Mouse (Mus musculus): ENCODE measurements around the gene Wdr35. TPM values are rescaled to one million over a fixed set of nuclear protein-coding genes. Genes with fewer than 3 reads are reported as not detected.

Wdr35 gene
- polyA plus RNA-seq, 1 experiment: 0.23 TPM

DNA sequence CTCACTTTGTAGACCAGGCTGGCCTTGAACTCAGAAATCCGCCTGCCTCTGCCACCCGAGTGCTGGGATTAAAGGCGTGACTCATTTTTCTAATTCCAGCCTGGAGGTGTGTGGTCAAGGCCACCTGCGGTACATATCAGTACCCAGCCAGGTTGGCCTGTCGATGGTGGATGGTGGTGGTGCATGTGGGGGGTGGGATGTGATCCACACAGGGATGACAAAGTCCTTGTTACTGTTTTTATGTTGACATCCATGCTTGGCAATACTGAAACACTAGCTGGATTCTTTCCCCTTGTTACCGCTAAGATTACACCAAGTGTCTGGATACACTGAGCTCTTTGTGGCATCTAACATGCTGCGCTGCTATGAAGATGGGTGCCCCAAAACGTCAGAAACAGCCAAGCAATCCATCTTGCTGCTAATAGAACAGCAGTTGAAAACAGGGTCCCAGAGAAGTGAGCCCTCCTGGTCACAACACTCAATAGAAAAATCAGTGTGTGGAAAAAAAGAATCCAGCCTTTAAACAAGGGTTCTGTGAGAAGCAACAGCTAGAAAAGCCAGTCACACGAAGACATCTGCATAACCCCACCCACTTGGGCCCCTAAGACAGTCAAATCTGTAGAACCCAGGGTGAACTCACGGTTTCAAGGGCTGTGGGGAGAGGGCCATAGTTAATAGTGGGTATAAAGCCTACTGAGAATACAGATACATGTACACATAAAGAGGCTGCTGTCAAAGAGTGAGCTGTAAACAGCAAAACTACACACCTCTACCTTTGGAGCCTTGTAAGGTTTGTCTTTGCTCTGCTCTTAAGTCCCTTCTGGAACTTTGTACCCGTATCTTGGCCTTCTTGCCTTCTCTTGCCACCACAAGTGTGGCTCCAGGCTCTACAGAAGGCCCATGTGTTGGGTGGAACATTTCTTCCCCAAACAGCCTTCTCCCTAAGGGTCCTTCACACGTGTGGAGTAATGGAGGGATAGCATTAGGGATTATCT is 33.4 kb upstream of the Wdr35 start:
- H3K27ac ChIP-seq (ENCODE audit: insufficient read depth, low read depth, low read length): no peak overlapping the region
- no peaks in the 10 kb centered on the region for H3K4me1 ChIP-seq (ENCODE audit: control insufficient read depth, insufficient read depth, insufficient read length, low read length)
- TF ChIP-seq POLR2A (IDR thresholded peaks at IDR 0.05; ENCODE audit: low read depth, low read length): no peak
- no peak for TF ChIP-seq CTCF (IDR thresholded peaks at IDR 0.05; ENCODE audit: extremely low read depth, insufficient read length, insufficient replicate concordance, low read depth, low read length)
- peaks cover 34% of the 10 kb centered on the region for H3K36me3 ChIP-seq (ENCODE audit: control insufficient read depth, insufficient read depth, low read length)
- no peak overlapping the region for H3K4me3 ChIP-seq (ENCODE audit: low read depth, low read length)
- no peaks in the 10 kb centered on the region for H3K27me3 ChIP-seq (ENCODE audit: control insufficient read depth, insufficient read depth, low read length)
- WGBS: 64% methylated on average over 12 of the region's 12 CpGs

DNA sequence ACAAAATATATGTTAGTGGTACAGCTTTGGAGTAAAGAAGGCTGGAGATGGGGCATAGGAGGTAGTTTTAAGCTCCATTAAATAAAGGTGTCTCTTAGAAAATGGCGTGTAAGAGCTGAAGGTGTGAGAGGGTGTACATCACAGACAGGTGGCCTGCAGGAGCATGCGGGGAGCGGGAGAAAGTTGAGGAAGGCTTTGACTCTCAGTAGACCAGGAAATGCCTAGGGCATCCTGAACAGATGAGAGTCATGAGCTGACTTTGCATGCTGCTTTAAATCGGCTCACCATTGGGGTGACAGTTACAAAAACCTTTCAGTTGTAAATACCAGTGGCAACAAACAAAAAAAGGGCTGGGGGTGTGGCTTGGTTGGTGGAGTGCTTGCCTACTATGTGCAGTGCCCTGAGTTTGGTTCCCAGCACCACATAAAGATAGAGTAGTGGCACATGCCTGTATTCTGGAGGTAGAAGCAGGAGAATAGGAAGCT is 32.5 kb upstream of the Wdr35 start:
- WGBS: 69% methylated on average over 4 of the region's 4 CpGs
- TF ChIP-seq POLR2A (IDR thresholded peaks at IDR 0.05; ENCODE audit: low read depth, low read length) (no peak), CTCF (IDR thresholded peaks at IDR 0.05; ENCODE audit: extremely low read depth, insufficient read length, insufficient replicate concordance, low read depth, low read length) (no peak)
- H3K4me1 ChIP-seq (ENCODE audit: control insufficient read depth, insufficient read depth, insufficient read length, low read length): no peaks in the 10 kb centered on the region
- H3K4me3 ChIP-seq (ENCODE audit: low read depth, low read length): no peak overlapping the region
- H3K36me3 ChIP-seq (ENCODE audit: control insufficient read depth, insufficient read depth, low read length): peaks cover 26% of the 10 kb centered on the region
- H3K27me3 ChIP-seq (ENCODE audit: control insufficient read depth, insufficient read depth, low read length): no peaks in the 10 kb centered on the region
- no peak overlapping the region for H3K27ac ChIP-seq (ENCODE audit: insufficient read depth, low read depth, low read length)

GRCm38 (mm10) chr12:8941699-8942392 is 31.8 kb upstream of the Wdr35 start:
- H3K36me3 ChIP-seq (ENCODE audit: control insufficient read depth, insufficient read depth, low read length): peaks cover 20% of the 10 kb centered on the region
- no peak overlapping the region for H3K27ac ChIP-seq (ENCODE audit: insufficient read depth, low read depth, low read length)
- no peak overlapping the region for H3K4me3 ChIP-seq (ENCODE audit: low read depth, low read length)
- H3K27me3 ChIP-seq (ENCODE audit: control insufficient read depth, insufficient read depth, low read length): no peaks in the 10 kb centered on the region
- TF ChIP-seq POLR2A (IDR thresholded peaks at IDR 0.05; ENCODE audit: low read depth, low read length) (no peak), CTCF (IDR thresholded peaks at IDR 0.05; ENCODE audit: extremely low read depth, insufficient read length, insufficient replicate concordance, low read depth, low read length) (no peak)
- no peaks in the 10 kb centered on the region for H3K4me1 ChIP-seq (ENCODE audit: control insufficient read depth, insufficient read depth, insufficient read length, low read length)
- WGBS: 41% methylated on average over 4 of the region's 4 CpGs

DNA sequence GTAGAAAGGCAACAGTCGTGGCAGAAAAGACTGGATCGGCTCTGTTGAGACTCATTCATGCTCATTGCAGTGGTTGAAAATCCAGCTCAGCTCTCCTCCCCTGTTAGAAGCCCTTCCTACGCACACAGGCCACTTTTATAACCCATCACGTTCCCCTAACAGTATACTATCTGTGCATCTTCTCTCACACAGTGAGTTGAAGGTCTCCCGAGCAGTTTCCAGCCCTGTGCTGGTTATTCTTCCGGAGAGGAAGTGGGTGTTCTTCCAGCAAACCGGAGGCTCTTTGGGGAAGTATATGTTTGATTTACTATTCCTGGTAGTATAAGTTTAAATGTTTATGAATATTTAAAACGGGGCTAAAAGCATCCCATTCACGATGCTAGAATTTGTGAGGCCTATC is 26.5 kb upstream of the Wdr35 start:
- no peak overlapping the region for H3K27ac ChIP-seq (ENCODE audit: insufficient read depth, low read depth, low read length)
- H3K4me3 ChIP-seq (ENCODE audit: low read depth, low read length): no peak overlapping the region
- no peaks in the 10 kb centered on the region for H3K36me3 ChIP-seq (ENCODE audit: control insufficient read depth, insufficient read depth, low read length)
- H3K27me3 ChIP-seq (ENCODE audit: control insufficient read depth, insufficient read depth, low read length): peaks cover 4% of the 10 kb centered on the region
- TF ChIP-seq CTCF (IDR thresholded peaks at IDR 0.05; ENCODE audit: extremely low read depth, insufficient read length, insufficient replicate concordance, low read depth, low read length) (no peak), POLR2A (IDR thresholded peaks at IDR 0.05; ENCODE audit: low read depth, low read length) (no peak)
- WGBS: 50% methylated on average over 9 of the region's 9 CpGs
- peaks cover 5% of the 10 kb centered on the region for H3K4me1 ChIP-seq (ENCODE audit: control insufficient read depth, insufficient read depth, insufficient read length, low read length)

DNA sequence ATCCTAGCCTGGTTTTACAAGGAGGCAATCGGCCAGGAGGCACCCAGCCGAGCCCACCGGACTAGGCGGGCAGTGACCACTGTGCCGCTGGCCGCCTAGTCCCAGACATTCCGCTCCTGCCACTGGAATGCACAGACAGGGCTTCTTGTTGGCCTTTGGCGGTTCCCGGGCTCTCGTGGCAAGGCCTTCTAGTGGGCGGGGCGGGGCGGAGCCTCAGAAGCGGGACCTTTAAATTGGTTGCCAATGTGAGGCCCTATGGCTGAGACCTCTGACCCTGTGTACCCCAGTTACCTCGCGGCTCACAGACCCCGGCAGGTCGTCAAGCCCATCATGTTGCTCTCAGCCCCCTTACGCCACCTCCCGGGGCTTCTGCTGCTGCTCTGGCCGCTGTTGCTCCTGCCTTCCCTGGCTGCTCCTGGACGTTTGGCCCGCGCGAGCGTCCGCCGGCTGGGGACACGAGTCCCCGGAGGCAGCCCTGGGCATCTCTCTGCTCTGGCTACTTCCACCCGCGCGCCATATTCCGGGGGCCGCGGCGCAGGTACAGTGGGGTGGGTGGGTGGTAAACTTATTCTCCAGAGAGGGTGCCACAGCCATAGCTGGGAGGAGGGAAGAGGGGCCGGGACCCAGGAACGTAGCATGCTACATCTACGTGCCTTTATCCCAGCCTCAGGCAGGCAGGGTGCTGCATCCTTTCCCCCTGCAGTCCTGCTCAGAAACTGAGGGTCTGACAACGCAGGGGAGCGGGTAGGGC is 25.8 kb upstream of the Wdr35 start, which contains the start of gene Matn3:
Gene Matn3, plus strand, starts transcription at position 216 of the 751 bp plus-strand sequence.
- Histone ChIP-seq H3K4me1 (ENCODE audit: control insufficient read depth, insufficient read depth, insufficient read length, low read length) (peaks cover 5% of the 10 kb centered on the region), H3K27me3 (ENCODE audit: control insufficient read depth, insufficient read depth, low read length) (peaks cover 4% of the 10 kb centered on the region), H3K27ac (ENCODE audit: insufficient read depth, low read depth, low read length) (no peak within 1 kb of the TSS), H3K36me3 (ENCODE audit: control insufficient read depth, insufficient read depth, low read length) (no peaks in the 10 kb centered on the region), H3K4me3 (ENCODE audit: low read depth, low read length) (peak within 1 kb of the TSS; percentile 45)
- no peak for TF ChIP-seq POLR2A (IDR thresholded peaks at IDR 0.05; ENCODE audit: low read depth, low read length)
- no peak for TF ChIP-seq CTCF (IDR thresholded peaks at IDR 0.05; ENCODE audit: extremely low read depth, insufficient read length, insufficient replicate concordance, low read depth, low read length)
- WGBS: 4% methylated on average over 42 of the region's 42 CpGs

- Histone ChIP-seq H3K4me1 (ENCODE audit: control insufficient read depth, insufficient read depth, insufficient read length, low read length) (no peaks in the 10 kb centered on the region), H3K36me3 (ENCODE audit: control insufficient read depth, insufficient read depth, low read length) (no peaks in the 10 kb centered on the region), H3K27ac (ENCODE audit: insufficient read depth, low read depth, low read length) (no peak overlapping the region), H3K27me3 (ENCODE audit: control insufficient read depth, insufficient read depth, low read length) (peaks cover 4% of the 10 kb centered on the region), H3K4me3 (ENCODE audit: low read depth, low read length) (no peak overlapping the region)
- TF ChIP-seq POLR2A (IDR thresholded peaks at IDR 0.05; ENCODE audit: low read depth, low read length) (no peak), CTCF (IDR thresholded peaks at IDR 0.05; ENCODE audit: extremely low read depth, insufficient read length, insufficient replicate concordance, low read depth, low read length) (no peak)
- WGBS: 88% methylated on average over 10 of the region's 10 CpGs
Measured at GRCm38 (mm10) chr12:8953136-8953535, 20.6 kb upstream of the Wdr35 start.
